Mouse (Mus musculus) CH12.LX (cell line): ENCODE measurements at regions not wholly inside any gene's neighbourhood (a gene's known extent, or its start where the extent isn't known, plus 50 kb on each side); places are given as distances from the start of the nearest gene placed in this dataset.

Experiments
- CHD1 ChIP-seq: IDR thresholded peaks from 2 replicates; pipeline ENCODE4 v1.6.1; 2012; ENCODE audit warnings: low read depth, low read length, improper control_type of control experiment, inconsistent platforms
- CTCF ChIP-seq, 2 experiments: IDR thresholded peaks in 1 of 2; conservative IDR thresholded peaks in 1 of 2; 2 replicates each; pipeline ENCODE4 v1.5.1; 2011 to 2012; ENCODE audit warnings: low read depth in 2 of 2, low read length in 2 of 2, improper control_type of control experiment in 1 of 2, inconsistent platforms in 1 of 2, mild to moderate bottlenecking in 1 of 2, moderate library complexity in 1 of 2
- MAFK ChIP-seq: IDR thresholded peaks from 2 replicates; pipeline ENCODE4 v1.6.1; 2011; ENCODE audit warnings: low read length, improper control_type of control experiment; ENCODE audit not compliant: insufficient replicate concordance
- POLR2A ChIP-seq: IDR thresholded peaks from 2 replicates; pipeline ENCODE4 v1.6.1; 2011; ENCODE audit warnings: low read depth, mild to moderate bottlenecking, improper control_type of control experiment, low read length
- POLR2AphosphoS2 ChIP-seq: IDR thresholded peaks from 2 replicates; pipeline ENCODE4 v1.6.1; 2011; ENCODE audit warnings: low read depth, low read length, improper control_type of control experiment
- UBTF ChIP-seq: IDR thresholded peaks from 2 replicates; pipeline ENCODE4 v1.6.1; 2012; ENCODE audit warnings: low read depth, mild to moderate bottlenecking, inconsistent platforms, low read length, improper control_type of control experiment, moderate library complexity
- USF1 ChIP-seq: IDR thresholded peaks from 2 replicates; pipeline ENCODE4 v1.6.1; 2014; ENCODE audit warnings: low read depth, mild to moderate bottlenecking, inconsistent platforms, low read length, improper control_type of control experiment
- ZNF384 ChIP-seq: IDR thresholded peaks from 2 replicates; pipeline ENCODE4 v1.6.1; 2012; ENCODE audit warnings: low read depth, low read length, improper control_type of control experiment, inconsistent platforms

DNA sequence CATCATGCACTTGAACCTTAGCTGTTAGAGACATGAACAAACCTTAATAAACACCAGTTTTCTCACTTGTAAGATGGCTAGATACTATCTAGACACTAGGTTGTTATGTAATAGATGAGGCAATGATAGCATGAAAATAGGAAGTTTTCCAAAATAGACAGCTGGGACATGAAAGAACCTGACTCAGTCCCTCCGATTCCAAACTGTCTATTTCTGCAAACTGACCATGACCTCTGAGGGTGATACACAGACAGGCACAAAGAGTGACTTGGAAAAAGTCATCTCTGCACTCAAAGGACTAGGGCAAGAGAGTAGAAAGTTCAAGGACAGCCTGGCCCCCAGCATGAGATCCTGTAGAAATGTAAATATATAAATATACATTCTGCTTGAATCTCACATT is 115.9 kb downstream of the Kctd12 start:
- TF ChIP-seq USF1 (no peak), POLR2A (no peak), MAFK (no peak), CTCF (conservative IDR thresholded peaks at IDR 0.05 in 1 of 2, IDR thresholded peaks at IDR 0.05 in 1 of 2; ENCODE audit: low read depth in 2 of 2, low read length in 2 of 2) (no peak), UBTF (no peak), POLR2AphosphoS2 (no peak), ZNF384 (no peak), CHD1 (no peak)
